Mouse (Mus musculus) lung, postnatal 0 days (tissue): ENCODE data around the gene Keap1.
A peak's percentile ranks its signal among the peaks of the same experiment; 100 is the strongest.

Experiments
- CTCF ChIP-seq: IDR thresholded peaks from 2 replicates; pipeline ENCODE4 v1.5.1; 2016; ENCODE audit warnings: antibody characterized with exemption, mild to moderate bottlenecking
- EP300 ChIP-seq: IDR thresholded peaks from 2 replicates; pipeline ENCODE4 v1.6.1; 2016; ENCODE audit warnings: antibody characterized with exemption, mild to moderate bottlenecking, control low read depth

- TF ChIP-seq EP300 (no peak), CTCF (peak; percentile 63)
Measured at GRCm38 (mm10) chr9:21213617-21214190, 25.5 kb downstream of the Keap1 start.
